Mouse (Mus musculus) ES-Bruce4 (cell line): ENCODE results near the gene Rif1.

Source experiments
- EP300 ChIP-seq: IDR thresholded peaks from 2 replicates; pipeline ENCODE4 v1.6.1; 2011; ENCODE audit warnings: low read depth, low read length; ENCODE audit not compliant: insufficient read depth
- POLR2A ChIP-seq: IDR thresholded peaks from one replicate; pipeline ENCODE4 v1.8.1; 2011; ENCODE audit warnings: low read length; ENCODE audit not compliant: insufficient read depth

GRCm38 (mm10) chr2:52055616-52056015 lies 17.0 kb upstream of the Rif1 start:
- TF ChIP-seq EP300 (no peak), POLR2A (no peak)
